Mouse (Mus musculus): ENCODE data around the gene Reck. TPM values are rescaled to one million over a fixed set of nuclear protein-coding genes. Genes with fewer than 3 reads are reported as not detected.

Reck gene
- polyA plus RNA-seq, 1 experiment from 2014 or later, result 12.8 TPM

DNA sequence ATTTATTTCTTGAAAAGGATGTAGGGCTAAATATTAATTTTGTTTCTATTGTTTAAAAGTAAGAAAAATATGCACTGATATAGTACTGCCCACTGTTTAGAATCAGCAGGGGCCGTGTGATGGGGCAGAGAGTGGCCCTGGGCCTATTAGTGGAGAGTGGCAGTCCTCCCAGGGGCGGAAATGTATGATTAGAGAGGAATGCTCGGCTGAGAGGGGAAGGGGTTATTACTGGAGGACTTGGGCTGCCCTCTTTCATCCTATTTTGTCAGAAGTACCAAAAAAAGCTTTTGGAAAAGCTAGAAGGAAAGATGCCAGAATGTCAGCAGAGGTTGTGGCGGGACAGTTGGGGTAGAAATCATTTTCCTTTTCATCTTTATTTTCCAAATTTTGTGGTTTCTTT, 8.9 kb downstream of the Reck start:
- no peak for ATAC-seq
- Histone ChIP-seq H3K36me3 (ENCODE audit: control insufficient read depth, insufficient read depth, low read length) (no peaks in the 10 kb centered on the region), H3K27ac (ENCODE audit: low read length) (no peak overlapping the region), H3K4me3 (ENCODE audit: low read length) (no peak overlapping the region), H3K9ac (ENCODE audit: low read depth, low read length) (no peak overlapping the region), H3K4me2 (ENCODE audit: low read depth, low read length) (no peak overlapping the region), H3K27me3 (replicated peaks; ENCODE audit: control insufficient read depth, insufficient read depth, low read length) (no peaks in the 10 kb centered on the region), H3K4me1 (ENCODE audit: control insufficient read depth, insufficient read depth, low read length) (no peaks in the 10 kb centered on the region), H3K9me3 (ENCODE audit: control insufficient read depth, low read length) (no peaks in the 10 kb centered on the region)
- 41% methylated on average over 4 of the region's 4 CpGs for WGBS

DNA sequence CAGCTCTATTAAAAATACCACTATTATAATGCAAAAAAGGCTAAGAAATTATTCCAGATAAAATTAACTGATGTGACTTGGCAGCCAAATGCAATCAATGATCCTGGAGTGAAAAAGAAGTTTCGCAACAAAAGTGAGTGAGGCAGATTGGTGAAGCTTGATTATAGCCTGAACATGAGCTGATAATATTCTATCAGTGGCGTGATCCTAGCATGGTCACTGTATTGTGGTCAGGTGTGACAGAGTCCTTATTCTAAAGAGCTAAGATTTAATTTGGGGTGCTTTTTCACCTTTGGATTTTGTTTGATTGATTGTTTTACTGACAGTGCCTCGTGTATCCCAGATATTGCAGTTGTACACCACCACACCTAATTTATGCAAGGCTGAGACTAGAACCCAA, 15.9 kb downstream of the Reck start:
- 82% methylated on average over 3 of the region's 3 CpGs for WGBS
- no peak for ATAC-seq

DNA sequence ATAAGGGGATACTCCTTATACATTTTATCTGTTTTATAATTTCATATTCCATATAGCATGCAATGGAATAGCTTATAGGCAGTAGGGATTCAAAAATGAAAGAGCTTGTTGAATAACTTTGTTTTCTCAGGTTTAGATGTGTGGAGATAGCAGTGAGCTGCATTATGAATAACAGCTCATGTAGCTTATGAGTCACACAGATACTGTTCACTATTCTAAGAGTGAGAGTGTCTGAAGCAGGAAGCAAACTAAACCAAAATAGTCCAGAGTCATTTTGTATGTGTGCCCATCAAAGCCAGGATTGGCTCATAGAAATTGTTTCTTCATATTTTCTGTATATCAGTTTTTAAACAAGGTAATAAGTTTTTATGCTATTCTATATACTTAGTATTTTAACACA, 21.9 kb downstream of the Reck start:
- no peak overlapping the region for H3K4me3 ChIP-seq (ENCODE audit: low read length)

More for the DNA sequence above, 15.9 kb downstream of the Reck start:
- Histone ChIP-seq H3K36me3 (ENCODE audit: control insufficient read depth, insufficient read depth, low read length) (no peaks in the 10 kb centered on the region), H3K27ac (ENCODE audit: low read length) (no peak overlapping the region), H3K9ac (ENCODE audit: low read depth, low read length) (no peak overlapping the region), H3K4me2 (ENCODE audit: low read depth, low read length) (no peak overlapping the region), H3K4me3 (ENCODE audit: low read length) (no peak overlapping the region), H3K9me3 (ENCODE audit: control insufficient read depth, low read length) (no peaks in the 10 kb centered on the region), H3K4me1 (ENCODE audit: control insufficient read depth, insufficient read depth, low read length) (no peaks in the 10 kb centered on the region), H3K27me3 (replicated peaks; ENCODE audit: control insufficient read depth, insufficient read depth, low read length) (no peaks in the 10 kb centered on the region)

DNA sequence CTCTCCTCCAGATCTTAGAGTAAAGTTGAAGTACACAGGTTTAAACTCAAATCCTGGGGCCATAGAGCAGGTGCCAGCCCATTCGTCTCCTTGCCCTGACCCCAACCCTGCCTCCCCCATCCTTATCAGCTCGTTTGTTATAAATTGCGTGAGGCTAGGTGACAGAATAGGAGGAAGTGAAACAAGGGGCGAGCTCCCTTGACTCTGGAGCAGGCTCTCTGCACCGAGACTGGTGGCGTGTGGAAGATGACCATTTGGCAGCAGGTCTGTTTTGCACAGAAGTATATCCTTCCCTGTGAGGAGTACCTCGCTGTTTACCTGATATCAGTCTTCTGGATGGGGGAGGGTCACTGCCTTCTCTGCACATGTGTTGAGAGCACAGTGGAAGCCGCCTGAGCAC, 23.9 kb downstream of the Reck start:
- no peak overlapping the region for H3K27ac ChIP-seq (ENCODE audit: low read length)
- H3K27me3 ChIP-seq (replicated peaks; ENCODE audit: control insufficient read depth, insufficient read depth, low read length), result no peaks in the 10 kb centered on the region
- H3K4me3 ChIP-seq (ENCODE audit: low read length), result no peak overlapping the region
- no peaks in the 10 kb centered on the region for H3K9me3 ChIP-seq (ENCODE audit: control insufficient read depth, low read length)
- no peaks in the 10 kb centered on the region for H3K4me1 ChIP-seq (ENCODE audit: control insufficient read depth, insufficient read depth, low read length)
- H3K4me2 ChIP-seq (ENCODE audit: low read depth, low read length), result no peak overlapping the region
- 36% methylated on average over 8 of the region's 8 CpGs for whole genome bisulfite sequencing
- no peaks in the 10 kb centered on the region for H3K36me3 ChIP-seq (ENCODE audit: control insufficient read depth, insufficient read depth, low read length)
- H3K9ac ChIP-seq (ENCODE audit: low read depth, low read length), result no peak overlapping the region
- ATAC-seq, result no peak

More for the DNA sequence above, 21.9 kb downstream of the Reck start:
- H3K27me3 ChIP-seq (replicated peaks; ENCODE audit: control insufficient read depth, insufficient read depth, low read length), result no peaks in the 10 kb centered on the region
- no peak for ATAC-seq
- no peaks in the 10 kb centered on the region for H3K36me3 ChIP-seq (ENCODE audit: control insufficient read depth, insufficient read depth, low read length)
- no peak overlapping the region for H3K4me2 ChIP-seq (ENCODE audit: low read depth, low read length)
- H3K9ac ChIP-seq (ENCODE audit: low read depth, low read length), result no peak overlapping the region
- H3K27ac ChIP-seq (ENCODE audit: low read length), result no peak overlapping the region
- no peaks in the 10 kb centered on the region for H3K9me3 ChIP-seq (ENCODE audit: control insufficient read depth, low read length)
- H3K4me1 ChIP-seq (ENCODE audit: control insufficient read depth, insufficient read depth, low read length), result no peaks in the 10 kb centered on the region

DNA sequence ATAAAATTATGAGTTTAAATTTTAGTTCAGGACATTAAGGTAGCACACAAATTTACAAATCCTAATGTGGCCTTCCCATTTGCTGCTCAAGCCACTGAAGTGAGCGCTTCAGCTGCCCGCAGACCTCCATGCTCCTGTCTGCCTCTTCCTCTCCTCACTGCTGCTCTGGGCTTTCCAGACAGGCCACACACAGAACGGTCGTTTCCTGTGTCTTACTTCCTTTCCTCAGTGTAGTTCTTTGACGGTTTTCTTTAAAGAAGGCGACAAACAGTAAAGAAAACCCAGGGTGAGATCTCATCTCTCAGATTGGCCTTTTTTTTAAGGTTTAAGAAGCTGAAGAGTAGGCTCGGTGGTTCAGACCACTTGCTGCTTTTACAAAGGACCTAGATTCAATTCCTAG, 28.4 kb downstream of the Reck start:
- WGBS, result 73% methylated on average over 7 of the region's 7 CpGs
- ATAC-seq, result no peak
- no peaks in the 10 kb centered on the region for H3K36me3 ChIP-seq (ENCODE audit: control insufficient read depth, insufficient read depth, low read length)
- no peaks in the 10 kb centered on the region for H3K4me1 ChIP-seq (ENCODE audit: control insufficient read depth, insufficient read depth, low read length)
- H3K4me2 ChIP-seq (ENCODE audit: low read depth, low read length), result no peak overlapping the region
- H3K27me3 ChIP-seq (replicated peaks; ENCODE audit: control insufficient read depth, insufficient read depth, low read length), result no peaks in the 10 kb centered on the region
- H3K27ac ChIP-seq (ENCODE audit: low read length), result no peak overlapping the region
- H3K9me3 ChIP-seq (ENCODE audit: control insufficient read depth, low read length), result no peaks in the 10 kb centered on the region
- H3K9ac ChIP-seq (ENCODE audit: low read depth, low read length), result no peak overlapping the region
- no peak overlapping the region for H3K4me3 ChIP-seq (ENCODE audit: low read length)

DNA sequence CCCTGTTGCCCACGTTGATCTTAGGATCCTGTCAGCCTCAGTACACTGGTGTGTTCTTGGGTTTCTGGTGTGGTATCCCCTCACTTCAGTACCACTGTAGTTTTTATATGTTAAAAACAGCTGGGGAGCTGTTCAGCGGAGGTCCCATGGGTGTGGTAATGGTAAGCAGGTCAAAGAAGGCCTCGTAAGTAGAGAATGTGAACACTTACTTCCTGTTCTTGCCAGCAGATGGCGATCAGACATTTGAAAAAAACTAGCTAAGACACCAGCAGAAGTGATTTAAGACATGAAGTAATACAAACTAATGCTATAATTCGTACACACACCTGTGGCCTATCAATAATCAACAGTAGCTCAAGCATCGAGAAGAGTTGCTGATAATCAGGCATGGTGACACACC, 31.1 kb downstream of the Reck start:
- H3K9me3 ChIP-seq (ENCODE audit: control insufficient read depth, low read length), result no peaks in the 10 kb centered on the region
- H3K27ac ChIP-seq (ENCODE audit: low read length), result no peak overlapping the region
- H3K4me1 ChIP-seq (ENCODE audit: control insufficient read depth, insufficient read depth, low read length), result no peaks in the 10 kb centered on the region
- whole genome bisulfite sequencing, result 25% methylated on average over 6 of the region's 6 CpGs
- H3K36me3 ChIP-seq (ENCODE audit: control insufficient read depth, insufficient read depth, low read length), result no peaks in the 10 kb centered on the region
- no peak for ATAC-seq
- H3K4me3 ChIP-seq (ENCODE audit: low read length), result no peak overlapping the region
- H3K27me3 ChIP-seq (replicated peaks; ENCODE audit: control insufficient read depth, insufficient read depth, low read length), result no peaks in the 10 kb centered on the region
- no peak overlapping the region for H3K4me2 ChIP-seq (ENCODE audit: low read depth, low read length)
- no peak overlapping the region for H3K9ac ChIP-seq (ENCODE audit: low read depth, low read length)

DNA sequence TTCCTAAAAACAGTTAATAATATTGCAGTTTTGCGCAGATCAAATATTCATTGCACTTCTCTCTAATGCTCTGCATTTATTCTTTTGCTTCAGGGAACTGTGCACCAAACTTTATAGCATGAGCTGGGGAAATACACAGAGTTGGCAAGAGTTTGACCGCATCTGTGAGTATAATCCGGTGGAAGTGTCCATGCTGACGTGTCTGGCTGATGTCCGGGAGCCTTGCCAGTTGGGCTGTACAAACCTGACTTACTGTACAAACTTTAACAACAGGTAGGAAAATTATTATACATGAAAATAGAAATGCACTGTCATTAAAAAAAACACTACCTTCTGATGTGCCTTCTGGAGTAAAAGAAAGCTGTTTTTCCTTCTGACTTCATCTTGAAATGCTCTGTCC, 42.9 kb downstream of the Reck start:
- no peak overlapping the region for H3K27ac ChIP-seq (ENCODE audit: low read length)
- no peaks in the 10 kb centered on the region for H3K9me3 ChIP-seq (ENCODE audit: control insufficient read depth, low read length)
- H3K4me3 ChIP-seq (ENCODE audit: low read length), result no peak overlapping the region
- H3K27me3 ChIP-seq (replicated peaks; ENCODE audit: control insufficient read depth, insufficient read depth, low read length), result no peaks in the 10 kb centered on the region
- ATAC-seq, result no peak
- no peaks in the 10 kb centered on the region for H3K4me1 ChIP-seq (ENCODE audit: control insufficient read depth, insufficient read depth, low read length)
- 93% methylated on average over 5 of the region's 5 CpGs for WGBS
- H3K9ac ChIP-seq (ENCODE audit: low read depth, low read length), result no peak overlapping the region
- no peaks in the 10 kb centered on the region for H3K36me3 ChIP-seq (ENCODE audit: control insufficient read depth, insufficient read depth, low read length)
- no peak overlapping the region for H3K4me2 ChIP-seq (ENCODE audit: low read depth, low read length)

DNA sequence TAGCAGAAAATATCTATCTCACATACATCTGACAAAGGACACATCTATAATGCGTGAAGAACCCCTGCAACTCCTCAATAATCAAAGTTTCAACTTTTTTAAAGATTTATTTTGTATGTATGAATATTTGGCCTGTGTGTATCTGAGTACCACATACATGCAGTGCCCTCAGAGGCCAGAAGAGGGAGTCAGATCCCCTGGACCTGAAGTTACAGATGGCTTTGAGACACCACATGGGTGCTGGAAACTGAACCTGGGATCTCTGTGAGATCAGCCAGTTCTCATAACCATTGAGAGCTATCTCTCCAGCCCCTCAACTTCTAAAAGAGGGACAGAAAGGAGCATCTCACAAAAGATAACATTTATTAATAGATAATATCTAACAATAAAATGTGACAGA, 45.3 kb downstream of the Reck start:
- no peak overlapping the region for H3K4me3 ChIP-seq (ENCODE audit: low read length)
- no peak overlapping the region for H3K4me2 ChIP-seq (ENCODE audit: low read depth, low read length)
- H3K9ac ChIP-seq (ENCODE audit: low read depth, low read length), result no peak overlapping the region
- no peak overlapping the region for H3K27ac ChIP-seq (ENCODE audit: low read length)
- H3K4me1 ChIP-seq (ENCODE audit: control insufficient read depth, insufficient read depth, low read length), result no peaks in the 10 kb centered on the region
- H3K27me3 ChIP-seq (replicated peaks; ENCODE audit: control insufficient read depth, insufficient read depth, low read length), result no peaks in the 10 kb centered on the region
- WGBS, result 95% methylated on average over 1 of the region's 1 CpGs
- ATAC-seq, result no peak
- H3K36me3 ChIP-seq (ENCODE audit: control insufficient read depth, insufficient read depth, low read length), result no peaks in the 10 kb centered on the region
- H3K9me3 ChIP-seq (ENCODE audit: control insufficient read depth, low read length), result no peaks in the 10 kb centered on the region

DNA sequence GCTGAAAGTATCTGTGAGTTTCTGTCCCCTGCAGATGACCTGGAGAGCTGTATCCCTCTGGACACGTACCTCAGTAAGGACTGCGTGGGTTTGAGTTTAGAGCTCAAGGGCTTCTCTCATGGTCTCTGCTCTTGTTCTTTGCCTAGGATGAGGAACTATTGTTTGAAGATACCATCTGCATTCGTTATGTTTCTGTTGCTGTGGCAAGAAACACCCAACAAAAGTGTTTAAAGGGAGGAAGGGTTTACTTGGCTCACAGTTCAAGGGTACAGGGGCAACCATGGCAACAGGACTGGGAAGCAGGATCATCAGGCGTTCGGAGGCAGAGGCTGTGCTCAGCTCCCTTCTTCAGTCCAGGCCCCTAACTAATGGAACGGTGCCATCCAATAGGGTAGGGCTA, 49.8 kb downstream of the Reck start:
- H3K27ac ChIP-seq (ENCODE audit: low read length), result no peak overlapping the region
- WGBS, result 89% methylated on average over 6 of the region's 6 CpGs
- H3K9me3 ChIP-seq (ENCODE audit: control insufficient read depth, low read length), result no peaks in the 10 kb centered on the region
- ATAC-seq, result no peak
- no peaks in the 10 kb centered on the region for H3K4me1 ChIP-seq (ENCODE audit: control insufficient read depth, insufficient read depth, low read length)
- H3K4me3 ChIP-seq (ENCODE audit: low read length), result no peak overlapping the region
- peaks cover 2% of the 10 kb centered on the region for H3K36me3 ChIP-seq (ENCODE audit: control insufficient read depth, insufficient read depth, low read length)
- no peaks in the 10 kb centered on the region for H3K27me3 ChIP-seq (replicated peaks; ENCODE audit: control insufficient read depth, insufficient read depth, low read length)
- H3K4me2 ChIP-seq (ENCODE audit: low read depth, low read length), result no peak overlapping the region
- H3K9ac ChIP-seq (ENCODE audit: low read depth, low read length), result no peak overlapping the region

DNA sequence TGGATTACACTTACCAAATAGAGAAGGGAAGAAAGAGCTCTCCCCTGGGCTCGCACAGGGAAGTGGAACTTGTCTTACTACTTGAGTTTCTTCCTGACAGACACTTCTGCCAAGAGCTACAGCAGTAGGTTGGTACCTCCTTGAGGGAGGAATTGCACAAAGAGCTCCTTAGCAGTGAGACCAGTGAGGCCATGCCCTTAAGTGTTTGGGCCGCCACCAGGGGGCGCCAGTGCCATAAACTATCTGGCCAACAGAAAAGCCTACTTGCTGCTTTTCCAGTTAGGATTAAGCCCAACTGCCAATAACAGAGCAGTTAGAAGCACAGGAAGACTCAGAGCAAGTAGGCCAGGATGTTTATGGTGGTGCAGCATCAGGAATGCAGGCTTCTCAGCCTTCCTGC, 50.4 kb downstream of the Reck start:
- no peak overlapping the region for H3K4me2 ChIP-seq (ENCODE audit: low read depth, low read length)
- no peaks in the 10 kb centered on the region for H3K9me3 ChIP-seq (ENCODE audit: control insufficient read depth, low read length)
- WGBS, result 16% methylated on average over 3 of the region's 3 CpGs
- H3K4me1 ChIP-seq (ENCODE audit: control insufficient read depth, insufficient read depth, low read length), result no peaks in the 10 kb centered on the region
- no peak overlapping the region for H3K4me3 ChIP-seq (ENCODE audit: low read length)
- no peaks in the 10 kb centered on the region for H3K27me3 ChIP-seq (replicated peaks; ENCODE audit: control insufficient read depth, insufficient read depth, low read length)
- peak; percentile 62 for ATAC-seq
- peaks cover 2% of the 10 kb centered on the region for H3K36me3 ChIP-seq (ENCODE audit: control insufficient read depth, insufficient read depth, low read length)
- no peak overlapping the region for H3K27ac ChIP-seq (ENCODE audit: low read length)
- H3K9ac ChIP-seq (ENCODE audit: low read depth, low read length), result no peak overlapping the region
